Mouse (Mus musculus): ENCODE measurements around the gene Cactin. TPM values are rescaled to one million over a fixed set of nuclear protein-coding genes. Genes with fewer than 3 reads are reported as not detected.
A peak's percentile ranks its signal among the peaks of the same experiment; 100 is the strongest.

Cactin gene
- 32.5 and 42.5 TPM in 2 replicates for polyA plus RNA-seq (2015; fragmentation: Nextera tagmentation; extraction: Ambion mirVana)

- H3K9me3 ChIP-seq: no peaks in the 10 kb centered on the region
- H3K4me3 ChIP-seq: peak within 1 kb of the TSS; percentile 90
- H3K9ac ChIP-seq: peak within 1 kb of the TSS; percentile 88
- H3K36me3 ChIP-seq: peaks cover 66% of the 10 kb centered on the region
- H3K27ac ChIP-seq (replicated peaks): peak within 1 kb of the TSS; percentile 89
- H3K4me1 ChIP-seq (replicated peaks): peaks cover 37% of the 10 kb centered on the region
- H3K27me3 ChIP-seq: no peaks in the 10 kb centered on the region
- WGBS: under 1% methylated on average over 68 of the region's 68 CpGs
- peak within 1 kb of the TSS; percentile 87 for H3K4me2 ChIP-seq
- peak; percentile 94 for ATAC-seq (ENCODE audit: low read depth)
Observed at GRCm38 (mm10) chr10:81320550-81321347, at the start of gene Cactin. Cactin (plus strand) TSS chr10:81321103.

DNA sequence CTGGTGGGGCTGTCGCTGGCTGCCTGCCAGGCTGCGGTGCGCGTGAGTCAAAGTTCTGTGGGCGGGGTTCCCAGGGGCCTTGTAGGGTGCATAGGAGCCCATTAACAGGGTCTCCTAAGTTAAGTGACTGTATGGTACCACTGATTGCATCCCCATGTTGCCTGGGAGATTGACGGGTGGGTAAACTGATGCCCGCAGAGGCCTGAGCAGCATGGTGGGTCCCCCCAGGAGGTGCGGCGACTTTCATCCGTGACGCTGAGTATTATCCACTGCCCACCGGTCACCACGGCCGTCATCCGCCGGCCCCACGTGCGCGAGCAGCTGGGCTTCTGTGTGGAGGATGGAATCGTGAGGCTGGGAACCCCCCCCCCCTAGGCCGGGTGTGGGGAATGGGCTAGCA, 48.5 kb upstream of the Cactin start:
- no peak for ATAC-seq (ENCODE audit: low read depth)
- H3K36me3 ChIP-seq: peaks cover 38% of the 10 kb centered on the region
- no peak overlapping the region for H3K4me3 ChIP-seq
- no peaks in the 10 kb centered on the region for H3K9me3 ChIP-seq
- WGBS: 93% methylated on average over 21 of the region's 21 CpGs
- no peak overlapping the region for H3K4me2 ChIP-seq
- H3K27me3 ChIP-seq: no peaks in the 10 kb centered on the region
- H3K4me1 ChIP-seq (replicated peaks): peaks cover 12% of the 10 kb centered on the region
- no peak overlapping the region for H3K9ac ChIP-seq
- H3K27ac ChIP-seq (replicated peaks): no peak overlapping the region

DNA sequence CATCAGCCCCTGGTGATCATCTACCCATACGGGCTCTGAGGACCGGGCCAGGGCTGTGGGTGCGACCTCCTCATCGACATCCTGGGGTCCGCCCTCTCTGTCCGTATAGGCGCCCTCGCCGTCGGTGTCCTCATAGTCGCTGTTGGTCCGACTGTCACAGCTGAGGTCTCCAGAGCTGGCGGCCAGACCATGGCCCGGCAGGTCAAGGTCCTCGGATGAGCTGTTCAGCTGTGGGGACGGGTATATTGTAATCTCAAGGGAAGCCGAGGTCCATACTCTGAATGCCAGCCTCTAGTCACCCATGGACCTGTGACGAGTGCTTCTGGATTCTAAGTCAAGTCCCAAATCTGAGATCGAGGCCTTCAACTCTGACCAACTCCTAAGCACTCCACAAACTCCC, 47.1 kb upstream of the Cactin start:
- H3K4me3 ChIP-seq: no peak overlapping the region
- H3K27me3 ChIP-seq: no peaks in the 10 kb centered on the region
- H3K4me2 ChIP-seq: no peak overlapping the region
- H3K27ac ChIP-seq (replicated peaks): no peak overlapping the region
- H3K36me3 ChIP-seq: peaks cover 38% of the 10 kb centered on the region
- H3K9ac ChIP-seq: no peak overlapping the region
- ATAC-seq (ENCODE audit: low read depth): no peak
- H3K4me1 ChIP-seq (replicated peaks): peaks cover 5% of the 10 kb centered on the region
- 94% methylated on average over 19 of the region's 19 CpGs for WGBS
- no peaks in the 10 kb centered on the region for H3K9me3 ChIP-seq

GRCm38 (mm10) chr10:81277676-81278075, 43.2 kb upstream of the Cactin start:
- no peak overlapping the region for H3K4me2 ChIP-seq
- no peaks in the 10 kb centered on the region for H3K4me1 ChIP-seq (replicated peaks)
- H3K4me3 ChIP-seq: no peak overlapping the region
- no peaks in the 10 kb centered on the region for H3K9me3 ChIP-seq
- peaks cover 13% of the 10 kb centered on the region for H3K36me3 ChIP-seq
- peaks cover 27% of the 10 kb centered on the region for H3K27me3 ChIP-seq
- H3K9ac ChIP-seq: no peak overlapping the region
- H3K27ac ChIP-seq (replicated peaks): no peak overlapping the region
- no peak for ATAC-seq (ENCODE audit: low read depth)
- 79% methylated on average over 22 of the region's 22 CpGs for WGBS

- no peaks in the 10 kb centered on the region for H3K4me1 ChIP-seq (replicated peaks)
- no peak overlapping the region for H3K27ac ChIP-seq (replicated peaks)
- ATAC-seq (ENCODE audit: low read depth): no peak
- no peak overlapping the region for H3K4me3 ChIP-seq
- H3K9ac ChIP-seq: no peak overlapping the region
- H3K9me3 ChIP-seq: no peaks in the 10 kb centered on the region
- whole genome bisulfite sequencing: 33% methylated on average over 10 of the region's 10 CpGs
- no peaks in the 10 kb centered on the region for H3K36me3 ChIP-seq
- no peak overlapping the region for H3K4me2 ChIP-seq
- H3K27me3 ChIP-seq: peaks cover 46% of the 10 kb centered on the region
Observed at GRCm38 (mm10) chr10:81279496-81279895, 41.4 kb upstream of the Cactin start.

- WGBS: 44% methylated on average over 6 of the region's 6 CpGs
- no peaks in the 10 kb centered on the region for H3K36me3 ChIP-seq
- H3K9me3 ChIP-seq: no peaks in the 10 kb centered on the region
- no peak overlapping the region for H3K9ac ChIP-seq
- H3K4me1 ChIP-seq (replicated peaks): no peaks in the 10 kb centered on the region; the same call in 1 of the 2 replicates
- H3K4me3 ChIP-seq: no peak overlapping the region
- no peak overlapping the region for H3K4me2 ChIP-seq
- H3K27me3 ChIP-seq: peaks cover 70% of the 10 kb centered on the region
- ATAC-seq (ENCODE audit: low read depth): no peak
- no peak overlapping the region for H3K27ac ChIP-seq (replicated peaks)
Observed at GRCm38 (mm10) chr10:81284189-81284588, 36.7 kb upstream of the Cactin start.

- WGBS: 9% methylated on average over 17 of the region's 17 CpGs
- ATAC-seq (ENCODE audit: low read depth): no peak
- Histone ChIP-seq H3K9ac (no peak overlapping the region), H3K27ac (replicated peaks) (no peak overlapping the region), H3K9me3 (no peaks in the 10 kb centered on the region), H3K27me3 (peaks cover 69% of the 10 kb centered on the region), H3K4me2 (no peak overlapping the region), H3K36me3 (no peaks in the 10 kb centered on the region), H3K4me3 (no peak overlapping the region), H3K4me1 (replicated peaks) (peaks cover 2% of the 10 kb centered on the region; the same call in 1 of the 2 replicates)
Observed at GRCm38 (mm10) chr10:81284719-81285118, 36.2 kb upstream of the Cactin start.

- Histone ChIP-seq H3K9ac (peak overlapping the region; percentile 72), H3K27me3 (peaks cover 69% of the 10 kb centered on the region), H3K9me3 (no peaks in the 10 kb centered on the region), H3K27ac (replicated peaks) (no peak overlapping the region), H3K36me3 (no peaks in the 10 kb centered on the region), H3K4me2 (peak overlapping the region; percentile 74), H3K4me3 (peak overlapping the region; percentile 43), H3K4me1 (replicated peaks) (peaks cover 13% of the 10 kb centered on the region)
- WGBS: 2% methylated on average over 54 of the region's 54 CpGs
- ATAC-seq (ENCODE audit: low read depth): peak; percentile 55
Observed at GRCm38 (mm10) chr10:81285694-81286450, 35.0 kb upstream of the Cactin start.

GRCm38 (mm10) chr10:81286586-81286985, 34.3 kb upstream of the Cactin start:
- WGBS: 45% methylated on average over 6 of the region's 6 CpGs
- H3K27ac ChIP-seq (replicated peaks): no peak overlapping the region

DNA sequence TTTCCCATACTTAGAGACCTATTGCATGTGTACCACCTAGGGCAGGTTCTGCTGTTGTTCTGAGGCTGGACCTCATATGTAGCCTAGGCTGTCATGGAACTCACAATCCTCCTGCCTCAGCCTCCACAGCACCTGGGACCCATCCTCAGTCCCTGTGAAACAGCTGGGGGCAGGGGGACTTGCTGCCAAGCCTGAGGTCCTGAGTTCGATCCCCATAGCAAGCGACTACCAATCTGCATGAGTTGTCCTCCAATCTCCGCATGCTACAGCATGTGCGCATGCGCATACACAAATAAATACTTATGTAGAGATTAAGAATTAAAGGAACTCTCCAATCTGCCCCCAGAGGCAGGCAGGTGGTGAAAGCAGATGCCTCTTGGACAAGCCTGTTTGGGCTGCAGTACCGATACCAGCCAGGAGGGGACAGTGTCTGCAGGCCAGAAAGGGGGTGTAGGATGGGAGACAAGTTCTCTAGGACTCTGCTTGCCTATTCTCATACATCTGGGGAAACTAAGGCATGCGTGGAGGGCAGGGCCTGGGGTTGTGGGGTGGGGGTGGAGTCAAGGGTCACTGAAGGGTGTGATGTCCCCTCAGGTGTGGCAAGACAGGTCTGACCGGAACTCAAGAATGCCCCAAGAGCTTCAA, 33.3 kb upstream of the Cactin start:
- Histone ChIP-seq H3K4me2 (no peak overlapping the region), H3K36me3 (no peaks in the 10 kb centered on the region), H3K9ac (no peak overlapping the region), H3K4me3 (no peak overlapping the region), H3K4me1 (replicated peaks) (peaks cover 20% of the 10 kb centered on the region), H3K27me3 (peaks cover 69% of the 10 kb centered on the region), H3K9me3 (no peaks in the 10 kb centered on the region), H3K27ac (replicated peaks) (no peak overlapping the region)
- 61% methylated on average over 8 of the region's 8 CpGs for WGBS
- no peak for ATAC-seq (ENCODE audit: low read depth)

More at GRCm38 (mm10) chr10:81286586-81286985, 34.3 kb upstream of the Cactin start:
- Histone ChIP-seq H3K9ac (no peak overlapping the region), H3K4me3 (no peak overlapping the region), H3K36me3 (no peaks in the 10 kb centered on the region), H3K27me3 (peaks cover 70% of the 10 kb centered on the region), H3K4me2 (no peak overlapping the region), H3K9me3 (no peaks in the 10 kb centered on the region), H3K4me1 (replicated peaks) (peaks cover 20% of the 10 kb centered on the region)
- no peak for ATAC-seq (ENCODE audit: low read depth)

GRCm38 (mm10) chr10:81288601-81289000, 32.3 kb upstream of the Cactin start:
- Histone ChIP-seq H3K4me3 (no peak overlapping the region), H3K9me3 (no peaks in the 10 kb centered on the region), H3K27me3 (peaks cover 60% of the 10 kb centered on the region), H3K9ac (no peak overlapping the region), H3K27ac (replicated peaks) (no peak overlapping the region), H3K4me2 (no peak overlapping the region), H3K4me1 (replicated peaks) (peaks cover 21% of the 10 kb centered on the region), H3K36me3 (no peaks in the 10 kb centered on the region)
- 41% methylated on average over 6 of the region's 6 CpGs for WGBS
- no peak for ATAC-seq (ENCODE audit: low read depth)

- H3K4me2 ChIP-seq: no peak overlapping the region
- no peaks in the 10 kb centered on the region for H3K9me3 ChIP-seq
- ATAC-seq (ENCODE audit: low read depth): no peak
- H3K9ac ChIP-seq: no peak overlapping the region
- no peaks in the 10 kb centered on the region for H3K36me3 ChIP-seq
- H3K27me3 ChIP-seq: peaks cover 53% of the 10 kb centered on the region
- H3K4me3 ChIP-seq: no peak overlapping the region
- H3K27ac ChIP-seq (replicated peaks): no peak overlapping the region
- WGBS: 5% methylated on average over 7 of the region's 7 CpGs
- peaks cover 28% of the 10 kb centered on the region for H3K4me1 ChIP-seq (replicated peaks)
Observed at GRCm38 (mm10) chr10:81289278-81289677, 31.6 kb upstream of the Cactin start.
